Mouse (Mus musculus) forebrain, embryonic 12.5 days (tissue): ENCODE measurements at regions not wholly inside any gene's neighbourhood (a gene's known extent, or its start where the extent isn't known, plus 50 kb on each side); places are given as distances from the start of the nearest gene placed in this dataset.

Experiments used
- ATAC-seq: fragments of 200-750 bp; cut with Nextera tagmentation; 2 replicates; pipeline ENCODE4 v1.8.0; 2017; ENCODE audit warnings: moderate TSS enrichment; ENCODE audit not compliant: low FRiP score
- H3K27ac ChIP-seq: fragments of 300-500 bp; sonication (generic); 2 replicates; pipeline ENCODE4 v1.5.1; 2016; ENCODE audit warnings: mild to moderate bottlenecking
- H3K27me3 ChIP-seq: fragments of 300-500 bp; sonication (generic); 2 replicates; pipeline ENCODE4 v1.6.1; 2016; ENCODE audit warnings: mild to moderate bottlenecking
- H3K36me3 ChIP-seq: fragments of 300-500 bp; sonication (generic); replicated peaks from 2 replicates; pipeline ENCODE4 v1.6.1; 2016; ENCODE audit warnings: mild to moderate bottlenecking
- H3K4me1 ChIP-seq: fragments of 300-500 bp; sonication (generic); 2 replicates; pipeline ENCODE4 v1.6.1; 2016
- H3K4me2 ChIP-seq: fragments of 300-500 bp; sonication (generic); 2 replicates; pipeline ENCODE4 v1.6.1; 2016; ENCODE audit warnings: mild to moderate bottlenecking, moderate library complexity
- H3K4me3 ChIP-seq: fragments of 300-500 bp; sonication (generic); replicated peaks from 2 replicates; pipeline ENCODE4 v1.5.1; 2016; ENCODE audit warnings: mild to moderate bottlenecking
- H3K9ac ChIP-seq: fragments of 300-500 bp; sonication (generic); 2 replicates; pipeline ENCODE4 v1.6.1; 2016; ENCODE audit warnings: mild to moderate bottlenecking
- H3K9me3 ChIP-seq: fragments of 300-500 bp; sonication (generic); 2 replicates; pipeline ENCODE4 v1.6.1; 2016
- WGBS: fragments of 180-500 bp; shearing (Covaris S2); methylation state at CpG from one replicate; pipeline ENCODE4 v1.1.7; 2016; 5-methylcytosine and 5-hydroxymethylcytosine counted together

DNA sequence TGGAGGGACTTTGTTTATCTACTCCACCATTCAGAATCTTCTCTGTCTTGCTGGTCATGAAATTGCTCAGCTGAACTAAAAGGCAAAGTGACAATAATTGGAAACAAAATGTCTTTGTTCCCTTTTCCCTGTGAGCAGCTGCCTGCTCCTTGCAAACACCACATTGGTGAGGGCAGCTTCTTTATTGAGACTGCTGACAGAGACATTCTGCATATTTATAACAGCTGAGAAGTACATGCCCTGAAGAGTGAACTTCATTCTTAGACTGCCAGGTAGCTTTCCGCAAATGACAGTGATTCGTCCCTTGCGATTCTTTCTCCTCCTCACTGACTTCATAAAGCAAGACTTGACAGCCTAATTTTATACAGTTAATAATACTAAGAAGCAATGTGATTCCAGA lies 237.0 kb downstream of the Cps1 start:
- WGBS: 62% methylated on average over 3 of the region's 3 CpGs
- no peak overlapping the region for H3K27ac ChIP-seq
- ATAC-seq: peak; percentile 39; the same call in 1 of the 2 replicates
- no peaks in the 10 kb centered on the region for H3K27me3 ChIP-seq
- no peak overlapping the region for H3K4me2 ChIP-seq
- no peak overlapping the region for H3K4me3 ChIP-seq
- H3K9me3 ChIP-seq: no peaks in the 10 kb centered on the region
- no peak overlapping the region for H3K9ac ChIP-seq
- H3K36me3 ChIP-seq: no peaks in the 10 kb centered on the region
- H3K4me1 ChIP-seq: peaks cover 6% of the 10 kb centered on the region; the same call in 1 of the 2 replicates

DNA sequence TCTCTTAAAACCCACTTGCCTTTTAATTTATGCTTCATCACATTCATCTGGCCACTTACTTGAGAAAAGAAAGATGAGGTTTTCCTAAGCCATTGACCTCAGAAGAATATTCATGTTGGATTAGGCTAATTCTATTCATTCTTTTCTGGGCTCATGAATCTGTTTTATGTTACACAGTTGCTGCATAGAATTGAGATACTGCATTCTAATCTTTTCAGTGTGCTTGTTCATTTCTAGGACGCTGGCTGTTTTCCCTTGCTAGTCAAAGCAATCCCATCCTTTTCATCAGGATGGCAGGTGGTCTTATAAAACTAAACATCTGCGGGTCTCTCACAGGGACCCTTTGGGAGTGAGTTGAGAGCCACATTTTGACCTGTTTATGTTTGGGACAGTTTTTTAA lies 243.2 kb downstream of the Cps1 start:
- Histone ChIP-seq H3K36me3 (no peaks in the 10 kb centered on the region), H3K27me3 (no peaks in the 10 kb centered on the region), H3K27ac (peak overlapping the region; percentile 64; the same call in 1 of the 2 replicates), H3K9ac (no peak overlapping the region), H3K9me3 (no peaks in the 10 kb centered on the region), H3K4me1 (peaks cover 17% of the 10 kb centered on the region), H3K4me2 (no peak overlapping the region), H3K4me3 (no peak overlapping the region)
- ATAC-seq: peak; percentile 84
- 6% methylated on average over 2 of the region's 2 CpGs for WGBS

DNA sequence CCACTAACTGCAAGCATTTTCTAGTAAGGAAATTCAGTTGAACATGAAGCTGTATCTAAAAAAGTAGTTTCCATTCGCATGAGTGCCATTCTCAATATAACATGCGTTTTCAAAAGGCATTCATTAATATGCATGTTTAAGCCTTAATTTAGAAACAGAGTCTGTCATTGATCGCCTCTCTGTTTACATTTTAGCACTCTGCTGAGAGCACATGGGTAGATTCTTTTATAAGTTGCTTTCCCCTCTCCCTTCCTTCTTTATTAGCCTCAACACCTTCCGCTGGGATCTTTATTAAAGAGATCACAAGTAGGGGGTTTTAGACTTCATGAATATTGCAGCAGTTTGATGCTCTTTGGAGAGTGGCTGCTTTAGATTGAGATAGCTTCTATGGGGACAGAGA lies 243.7 kb downstream of the Cps1 start:
- Histone ChIP-seq H3K4me3 (no peak overlapping the region), H3K9ac (no peak overlapping the region), H3K27me3 (no peaks in the 10 kb centered on the region), H3K36me3 (no peaks in the 10 kb centered on the region), H3K9me3 (no peaks in the 10 kb centered on the region), H3K27ac (no peak overlapping the region), H3K4me2 (no peak overlapping the region), H3K4me1 (peaks cover 17% of the 10 kb centered on the region)
- 14% methylated on average over 4 of the region's 4 CpGs for WGBS
- peak; percentile 88 for ATAC-seq

GRCm38 (mm10) chr1:67382366-67382765 lies 259.5 kb downstream of the Cps1 start:
- ATAC-seq: no peak
- Histone ChIP-seq H3K27me3 (no peaks in the 10 kb centered on the region), H3K9ac (no peak overlapping the region), H3K4me1 (peaks cover 5% of the 10 kb centered on the region; the same call in 1 of the 2 replicates), H3K27ac (no peak overlapping the region), H3K9me3 (no peaks in the 10 kb centered on the region), H3K4me3 (no peak overlapping the region), H3K36me3 (no peaks in the 10 kb centered on the region), H3K4me2 (no peak overlapping the region)
- WGBS: 96% methylated on average over 1 of the region's 1 CpGs

DNA sequence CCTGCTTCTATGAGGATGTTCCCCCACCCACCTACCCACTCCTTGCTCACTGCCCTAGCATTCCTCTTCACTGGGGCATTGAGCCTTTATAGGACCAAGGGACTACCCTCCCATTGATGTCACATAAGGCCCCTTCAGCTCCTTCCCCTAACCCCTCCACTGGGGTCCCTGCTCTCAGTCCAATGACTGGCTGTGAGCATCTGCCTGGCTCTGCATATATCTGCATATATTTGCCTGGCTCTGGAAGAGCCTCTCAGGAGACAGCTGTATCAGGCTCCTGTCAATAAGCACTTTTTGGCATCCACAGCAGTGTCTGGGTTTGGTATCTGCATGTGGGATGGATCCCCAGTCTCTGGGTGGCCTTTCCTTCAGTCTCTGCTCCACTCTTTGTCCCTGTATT lies 262.6 kb downstream of the Cps1 start:
- no peak overlapping the region for H3K4me3 ChIP-seq
- no peak overlapping the region for H3K27ac ChIP-seq
- H3K4me1 ChIP-seq: peaks cover 5% of the 10 kb centered on the region; the same call in 1 of the 2 replicates
- no peak overlapping the region for H3K9ac ChIP-seq
- H3K4me2 ChIP-seq: no peak overlapping the region
- H3K27me3 ChIP-seq: no peaks in the 10 kb centered on the region
- no peaks in the 10 kb centered on the region for H3K36me3 ChIP-seq
- peak; percentile 61 for ATAC-seq
- H3K9me3 ChIP-seq: no peaks in the 10 kb centered on the region

- Histone ChIP-seq H3K9me3 (no peaks in the 10 kb centered on the region), H3K27me3 (no peaks in the 10 kb centered on the region), H3K4me1 (peaks cover 5% of the 10 kb centered on the region; the same call in 1 of the 2 replicates), H3K36me3 (no peaks in the 10 kb centered on the region), H3K27ac (no peak overlapping the region), H3K9ac (no peak overlapping the region), H3K4me2 (no peak overlapping the region), H3K4me3 (no peak overlapping the region)
- 73% methylated on average over 3 of the region's 3 CpGs for WGBS
- no peak for ATAC-seq
Observed at GRCm38 (mm10) chr1:67386877-67387276, 264.1 kb downstream of the Cps1 start.

DNA sequence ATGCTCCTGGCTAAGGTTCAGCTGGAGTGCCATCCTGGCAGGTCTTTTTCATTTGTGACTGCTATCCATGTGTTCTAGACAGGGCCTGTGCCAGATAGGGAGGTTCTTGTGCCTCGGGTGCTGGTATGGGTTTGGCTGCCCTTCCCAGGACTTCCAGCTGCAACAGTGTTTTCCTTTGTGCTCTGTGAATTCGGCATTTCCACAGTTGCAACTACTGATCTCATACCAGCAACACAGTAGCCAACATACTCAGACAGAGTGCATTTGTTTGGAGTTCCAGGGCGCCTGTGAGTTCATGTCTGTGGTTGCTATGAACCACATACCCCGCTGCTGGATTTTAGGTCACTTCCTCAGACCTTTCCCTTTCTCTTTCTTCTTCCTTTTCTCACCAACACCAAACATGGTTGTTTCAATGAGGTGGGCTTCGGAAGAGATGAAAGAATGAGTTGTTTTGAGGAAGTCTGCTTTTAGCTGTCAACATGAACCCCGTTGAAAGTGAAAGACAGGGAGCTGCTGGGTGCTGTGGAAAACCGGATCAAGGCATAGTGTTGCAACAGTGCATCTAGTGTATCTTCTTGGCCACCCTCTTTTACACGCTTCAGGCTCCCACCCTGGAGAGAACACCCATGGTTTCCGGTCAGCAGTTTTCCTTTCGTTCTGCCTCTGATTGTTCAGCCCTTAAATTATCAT lies 275.1 kb downstream of the Cps1 start:
- Histone ChIP-seq H3K4me1 (no peaks in the 10 kb centered on the region), H3K27me3 (no peaks in the 10 kb centered on the region), H3K4me3 (no peak overlapping the region), H3K9ac (no peak overlapping the region), H3K9me3 (no peaks in the 10 kb centered on the region), H3K4me2 (no peak overlapping the region), H3K27ac (no peak overlapping the region), H3K36me3 (no peaks in the 10 kb centered on the region)
- 83% methylated on average over 10 of the region's 10 CpGs for WGBS
- ATAC-seq: no peak

DNA sequence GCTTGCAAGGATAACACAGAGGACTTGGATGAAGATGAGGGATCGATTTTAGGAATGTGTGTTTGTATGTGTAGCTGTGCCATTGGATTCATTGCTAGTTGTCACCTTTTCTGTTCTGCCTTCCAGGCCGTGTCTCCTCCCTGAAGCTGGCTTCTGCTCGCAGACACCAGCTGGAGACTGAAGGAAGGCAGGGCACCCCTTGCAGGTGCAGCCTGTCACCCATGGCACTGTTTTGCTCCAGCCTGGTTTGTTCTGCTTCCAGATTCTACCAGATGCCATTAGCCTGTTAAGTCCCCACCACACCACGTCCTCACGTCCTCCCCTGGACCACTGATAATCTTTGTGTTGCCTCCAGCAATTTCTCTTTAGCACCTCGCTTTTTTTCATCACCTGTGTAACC lies 286.7 kb downstream of the Cps1 start:
- H3K27ac ChIP-seq: no peak overlapping the region
- H3K9me3 ChIP-seq: no peaks in the 10 kb centered on the region
- no peaks in the 10 kb centered on the region for H3K27me3 ChIP-seq
- 93% methylated on average over 6 of the region's 6 CpGs for WGBS
- no peak for ATAC-seq
- H3K4me3 ChIP-seq: no peak overlapping the region
- H3K4me2 ChIP-seq: no peak overlapping the region
- H3K4me1 ChIP-seq: no peaks in the 10 kb centered on the region
- no peak overlapping the region for H3K9ac ChIP-seq
- no peaks in the 10 kb centered on the region for H3K36me3 ChIP-seq

GRCm38 (mm10) chr1:67417196-67417595 lies 294.4 kb downstream of the Cps1 start:
- no peaks in the 10 kb centered on the region for H3K36me3 ChIP-seq
- no peak overlapping the region for H3K4me3 ChIP-seq
- no peaks in the 10 kb centered on the region for H3K9me3 ChIP-seq
- H3K27ac ChIP-seq: no peak overlapping the region
- no peaks in the 10 kb centered on the region for H3K4me1 ChIP-seq
- WGBS: 88% methylated on average over 1 of the region's 1 CpGs
- H3K27me3 ChIP-seq: no peaks in the 10 kb centered on the region
- no peak overlapping the region for H3K9ac ChIP-seq
- H3K4me2 ChIP-seq: no peak overlapping the region
- ATAC-seq: no peak

GRCm38 (mm10) chr1:67428398-67428797 lies 305.6 kb downstream of the Cps1 start:
- Histone ChIP-seq H3K4me2 (no peak overlapping the region), H3K9me3 (no peaks in the 10 kb centered on the region), H3K9ac (no peak overlapping the region), H3K4me3 (no peak overlapping the region), H3K36me3 (no peaks in the 10 kb centered on the region), H3K27ac (no peak overlapping the region), H3K27me3 (no peaks in the 10 kb centered on the region), H3K4me1 (no peaks in the 10 kb centered on the region)
- ATAC-seq: 0 out of 2 replicates have a peak, but pooled peaks have one; percentile 17
- WGBS: 50% methylated on average over 3 of the region's 3 CpGs

GRCm38 (mm10) chr1:67450831-67451230 lies 328.0 kb downstream of the Cps1 start:
- no peak for ATAC-seq
- no peaks in the 10 kb centered on the region for H3K9me3 ChIP-seq
- H3K27ac ChIP-seq: no peak overlapping the region
- no peak overlapping the region for H3K4me2 ChIP-seq
- H3K4me1 ChIP-seq: no peaks in the 10 kb centered on the region
- H3K36me3 ChIP-seq: no peaks in the 10 kb centered on the region
- H3K27me3 ChIP-seq: no peaks in the 10 kb centered on the region
- H3K4me3 ChIP-seq: no peak overlapping the region
- WGBS: 89% methylated on average over 2 of the region's 2 CpGs
- H3K9ac ChIP-seq: no peak overlapping the region

- H3K27ac ChIP-seq: no peak overlapping the region
- no peaks in the 10 kb centered on the region for H3K36me3 ChIP-seq
- ATAC-seq: no peak
- no peak overlapping the region for H3K4me2 ChIP-seq
- H3K4me3 ChIP-seq: no peak overlapping the region
- WGBS: 36% methylated on average over 2 of the region's 2 CpGs
- H3K4me1 ChIP-seq: peaks cover 2% of the 10 kb centered on the region; the same call in 1 of the 2 replicates
- no peaks in the 10 kb centered on the region for H3K9me3 ChIP-seq
- no peaks in the 10 kb centered on the region for H3K27me3 ChIP-seq
- no peak overlapping the region for H3K9ac ChIP-seq
Observed at GRCm38 (mm10) chr1:67464203-67464602, 341.4 kb downstream of the Cps1 start.

GRCm38 (mm10) chr1:67465527-67465926 lies 342.7 kb downstream of the Cps1 start:
- Histone ChIP-seq H3K27ac (no peak overlapping the region), H3K9me3 (no peaks in the 10 kb centered on the region), H3K4me1 (peaks cover 2% of the 10 kb centered on the region; the same call in 1 of the 2 replicates), H3K36me3 (no peaks in the 10 kb centered on the region), H3K4me2 (no peak overlapping the region), H3K4me3 (no peak overlapping the region), H3K9ac (no peak overlapping the region), H3K27me3 (no peaks in the 10 kb centered on the region)
- no peak for ATAC-seq
- 76% methylated on average over 4 of the region's 4 CpGs for WGBS
